Mouse (Mus musculus) forelimb bud, embryonic 11.5 days (tissue): ENCODE results near the gene Ascc1.

ENCODE experiments used
- DNase-seq: peaks from one replicate; pipeline ENCODE4 v3.0.0-alpha.2; 2012; ENCODE audit warnings: low read depth, low spot score

The Ascc1 gene

DNA sequence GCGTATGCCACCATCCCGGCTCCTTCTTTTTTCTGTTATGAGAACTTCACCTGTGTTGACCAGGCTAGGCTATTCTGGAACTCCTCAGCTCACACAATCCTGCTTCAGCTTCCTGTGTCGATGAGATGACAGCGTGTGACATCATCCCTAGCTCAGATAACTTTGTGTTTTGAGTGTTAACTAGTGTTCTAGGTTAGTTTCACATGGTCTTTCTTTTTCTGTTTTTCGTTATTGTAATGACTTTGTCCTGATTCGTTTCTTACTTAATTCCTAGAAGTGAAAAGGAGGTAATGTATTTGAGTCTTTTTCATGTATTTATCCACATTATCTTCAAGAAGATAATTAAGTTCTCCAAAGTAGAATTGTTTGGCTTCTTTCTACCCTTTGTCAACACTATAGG lies 13.6 kb downstream of the Ascc1 start:
- DNase-seq, result no peak

GRCm38 (mm10) chr10:60019299-60019698 lies 16.7 kb downstream of the Ascc1 start:
- DNase-seq, result no peak

DNA sequence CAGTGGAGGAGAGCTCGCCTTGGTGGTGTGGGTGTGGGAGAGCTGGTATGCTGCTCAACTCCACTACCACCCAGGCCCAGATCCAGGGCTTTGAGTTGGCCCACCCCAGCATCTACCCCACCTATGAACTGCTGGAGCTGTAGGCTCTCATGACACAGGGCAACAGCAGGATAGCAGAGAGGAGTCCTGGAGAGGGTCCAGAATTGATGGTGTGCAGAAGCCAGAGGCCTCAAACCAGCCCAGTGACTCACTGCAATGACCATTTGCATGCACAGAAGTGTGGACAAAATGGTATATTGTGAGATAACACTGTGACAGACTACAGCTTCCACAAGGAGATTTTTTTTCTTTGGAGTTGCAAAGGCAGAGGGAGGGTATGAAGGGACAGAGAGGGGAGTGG lies 21.1 kb downstream of the Ascc1 start:
- no peak for DNase-seq

- no peak for DNase-seq
Measured at GRCm38 (mm10) chr10:60026759-60027395, 24.3 kb downstream of the Ascc1 start.

DNA sequence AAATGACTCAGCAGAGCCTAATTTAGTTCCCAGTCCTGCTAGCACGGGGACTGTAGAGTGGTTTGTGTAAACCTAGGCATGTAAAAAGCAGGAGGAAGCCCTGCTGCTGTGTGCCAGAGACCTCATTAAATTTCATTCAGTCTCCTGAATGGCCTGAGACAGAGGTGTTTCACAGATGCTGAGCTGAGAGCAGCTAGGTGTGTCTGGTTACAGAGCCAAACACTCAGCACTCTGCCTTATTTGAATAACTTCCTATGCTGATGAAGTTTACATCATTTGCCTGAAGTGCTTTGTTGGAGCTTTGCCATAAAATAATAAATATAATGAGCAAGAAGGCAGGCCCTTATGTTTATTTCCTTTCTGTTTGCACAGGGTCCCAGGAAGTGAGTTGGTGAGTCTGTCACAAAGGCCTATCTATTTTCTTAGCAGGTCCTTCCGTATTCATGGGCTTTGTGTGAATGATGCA lies 25.0 kb downstream of the Ascc1 start:
- DNase-seq, result peak; percentile 63

- no peak for DNase-seq
Measured at GRCm38 (mm10) chr10:60028181-60028580, 25.6 kb downstream of the Ascc1 start.

DNA sequence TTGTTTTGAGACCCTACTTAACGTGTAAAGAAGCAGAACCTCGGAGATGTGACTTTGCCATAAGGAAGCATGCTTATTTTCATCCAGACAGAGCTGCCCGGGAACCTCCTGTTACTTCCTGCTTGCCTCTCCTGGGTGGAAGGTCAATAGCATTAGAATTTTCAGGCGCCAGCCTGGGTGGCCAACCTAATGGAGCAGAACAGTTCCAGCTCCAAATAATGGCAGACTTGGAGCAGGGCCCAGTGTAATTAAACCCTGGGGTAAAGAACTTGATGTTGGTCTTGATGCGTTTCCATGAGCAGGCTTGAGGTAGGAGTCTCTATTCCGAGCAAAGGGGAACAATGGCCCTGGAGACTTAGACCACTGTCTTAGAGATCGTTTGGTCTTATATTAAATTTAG lies 26.4 kb downstream of the Ascc1 start:
- DNase-seq, result no peak

DNA sequence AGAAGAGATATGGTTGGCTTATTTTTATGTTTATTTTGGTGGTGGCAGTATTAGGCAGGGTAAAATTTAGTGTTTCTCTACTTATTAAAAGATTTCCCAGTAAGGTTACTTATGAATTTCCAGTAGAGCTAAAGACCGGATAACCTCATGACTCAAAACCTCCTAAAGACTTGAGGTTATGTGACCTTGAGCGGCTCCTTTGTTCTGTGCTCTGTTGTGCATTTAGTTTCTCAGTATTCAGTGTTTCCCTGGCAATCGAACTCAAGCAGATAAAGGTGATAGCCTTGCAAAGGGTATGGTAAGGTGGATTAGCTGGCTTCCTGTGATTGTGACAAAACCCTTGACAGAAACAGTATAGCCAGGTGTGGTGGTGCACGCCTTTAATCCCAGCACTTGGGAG lies 26.8 kb downstream of the Ascc1 start:
- no peak for DNase-seq

- DNase-seq, result no peak
Measured at GRCm38 (mm10) chr10:60031562-60031961, 29.0 kb downstream of the Ascc1 start.

- DNase-seq, result no peak
Measured at GRCm38 (mm10) chr10:60031985-60032384, 29.4 kb downstream of the Ascc1 start.

GRCm38 (mm10) chr10:60032622-60033021 lies 30.0 kb downstream of the Ascc1 start:
- no peak for DNase-seq

DNA sequence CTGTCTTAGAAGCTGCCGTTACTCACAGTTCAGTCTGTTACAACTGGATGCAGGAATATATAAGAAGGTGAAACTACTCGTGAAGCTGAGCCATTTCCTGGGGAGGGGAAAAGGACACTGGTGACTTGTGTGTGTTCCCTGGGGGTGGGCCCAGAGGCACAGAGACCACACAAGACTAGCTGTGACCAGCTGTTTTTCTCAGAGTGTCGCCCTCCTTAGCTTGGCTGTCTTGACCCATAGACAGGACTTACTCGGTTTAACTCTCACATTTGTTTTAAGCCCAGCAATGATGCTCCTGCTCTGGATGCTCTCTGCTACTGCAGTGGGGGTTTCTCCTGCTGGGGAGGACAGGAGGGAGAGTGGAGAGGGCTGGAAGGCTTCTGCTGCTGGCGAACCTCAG lies 30.5 kb downstream of the Ascc1 start:
- DNase-seq, result no peak

- DNase-seq, result no peak
Measured at GRCm38 (mm10) chr10:60034621-60035020, 32.0 kb downstream of the Ascc1 start.

- no peak for DNase-seq
Measured at GRCm38 (mm10) chr10:60035744-60036143, 33.1 kb downstream of the Ascc1 start.

DNA sequence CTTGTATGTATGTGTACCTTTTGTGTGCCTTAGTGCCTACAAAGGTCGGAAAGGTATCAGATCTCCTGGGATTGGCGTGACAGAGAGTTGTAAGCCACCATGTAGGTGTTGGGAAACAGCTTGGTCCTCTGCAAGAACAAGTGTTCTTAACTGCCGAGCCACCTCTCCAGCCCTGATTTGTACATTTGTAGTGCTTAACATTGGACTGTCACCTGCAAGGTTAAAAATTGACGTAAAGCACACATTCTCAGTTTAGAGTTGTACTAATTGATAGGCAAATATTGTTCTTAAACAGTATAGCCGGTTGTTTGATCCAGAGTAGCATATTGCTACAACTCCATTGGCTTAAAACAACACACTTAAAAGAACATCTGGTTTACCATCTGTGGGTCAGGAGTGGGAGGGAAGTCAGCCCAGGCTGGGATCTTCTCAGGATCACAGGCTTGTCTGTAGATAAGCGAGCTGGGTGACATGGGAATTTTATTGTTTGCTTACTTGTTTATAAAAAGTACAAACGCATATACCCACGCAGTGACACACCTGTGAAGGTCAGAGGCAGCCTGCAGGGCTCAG lies 39.8 kb downstream of the Ascc1 start:
- DNase-seq, result no peak

DNA sequence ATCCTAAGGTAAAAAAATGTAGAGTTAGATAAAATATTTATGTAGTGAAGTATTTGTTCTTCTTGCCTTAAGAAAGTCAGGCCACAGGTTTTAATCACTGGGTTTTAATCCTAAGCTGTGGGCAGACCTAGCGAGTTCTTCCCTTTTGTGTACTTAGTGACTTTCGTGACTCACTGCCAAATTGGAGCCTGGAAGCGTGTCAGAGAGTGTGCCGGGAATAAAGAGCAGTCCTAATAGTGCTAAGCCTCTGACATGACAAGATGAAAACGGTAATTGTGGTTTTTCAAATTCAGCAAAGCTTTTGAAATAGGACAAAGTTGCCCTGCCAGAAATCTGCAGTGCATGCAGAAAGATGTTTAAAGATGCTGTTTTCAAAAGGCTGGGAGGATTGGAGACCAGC lies 44.1 kb downstream of the Ascc1 start:
- DNase-seq, result no peak

DNA sequence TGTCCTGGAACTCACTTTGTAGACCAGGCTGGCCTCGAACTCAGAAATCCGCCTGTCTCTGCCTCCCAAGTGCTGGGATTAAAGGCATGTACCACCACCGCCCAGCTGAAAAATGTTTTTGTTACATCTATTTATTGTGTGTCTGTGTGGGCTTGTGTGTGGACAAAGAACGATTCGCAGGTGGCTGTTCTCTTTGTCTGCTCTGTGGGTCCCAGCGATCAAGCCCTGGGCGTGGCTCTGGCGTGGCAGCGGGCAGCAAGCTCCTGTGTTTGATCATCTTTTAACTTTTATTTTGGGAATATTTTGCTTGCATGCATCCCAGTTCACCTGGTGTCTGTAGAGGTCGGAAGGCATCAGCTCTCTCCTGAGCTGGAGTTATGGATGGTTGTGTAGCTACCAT lies 48.0 kb downstream of the Ascc1 start:
- DNase-seq, result no peak

- DNase-seq, result no peak
Measured at GRCm38 (mm10) chr10:60053073-60053472, 50.5 kb downstream of the Ascc1 start.

GRCm38 (mm10) chr10:60062173-60062572 lies 59.6 kb downstream of the Ascc1 start:
- DNase-seq, result no peak

DNA sequence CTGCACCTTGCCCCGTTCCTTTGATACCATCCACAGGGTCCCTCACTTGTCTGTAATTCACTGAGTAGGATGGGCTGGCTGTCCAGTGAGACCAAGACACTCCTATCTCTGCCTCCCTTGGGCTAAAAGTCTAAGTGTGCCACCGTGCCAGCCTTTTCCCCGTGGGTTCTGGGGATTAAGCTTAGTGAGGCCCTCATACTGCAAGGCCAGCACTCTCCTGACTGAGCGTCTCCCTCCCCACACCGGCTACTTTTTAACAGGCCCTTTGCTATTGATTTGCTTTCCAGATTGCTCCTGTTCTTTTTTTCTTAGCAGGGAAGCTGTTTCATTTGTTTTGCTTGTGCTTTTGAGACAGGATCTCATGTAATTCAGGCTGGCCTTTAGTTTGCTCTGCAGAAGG lies 60.3 kb downstream of the Ascc1 start:
- DNase-seq, result no peak

DNA sequence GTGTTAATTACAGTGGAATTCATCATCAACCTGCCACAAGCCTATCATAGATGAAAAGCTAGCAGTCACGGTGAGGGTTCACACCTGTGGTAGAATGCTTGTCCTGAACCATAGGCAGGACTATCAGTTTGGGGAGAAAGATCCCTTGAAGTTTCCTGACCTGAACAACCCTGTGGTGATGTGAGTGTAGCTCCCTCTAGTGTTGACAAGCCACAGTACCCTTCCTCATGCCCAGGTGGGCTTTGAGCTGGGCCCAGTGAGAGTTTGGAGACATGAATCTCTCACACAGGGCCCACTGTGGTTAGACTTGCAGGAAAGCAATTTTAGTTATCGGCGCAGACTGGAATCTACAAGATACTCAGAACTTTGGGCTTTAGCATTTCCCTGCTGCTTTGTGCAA lies 63.9 kb downstream of the Ascc1 start:
- peak; percentile 50 for DNase-seq

DNA sequence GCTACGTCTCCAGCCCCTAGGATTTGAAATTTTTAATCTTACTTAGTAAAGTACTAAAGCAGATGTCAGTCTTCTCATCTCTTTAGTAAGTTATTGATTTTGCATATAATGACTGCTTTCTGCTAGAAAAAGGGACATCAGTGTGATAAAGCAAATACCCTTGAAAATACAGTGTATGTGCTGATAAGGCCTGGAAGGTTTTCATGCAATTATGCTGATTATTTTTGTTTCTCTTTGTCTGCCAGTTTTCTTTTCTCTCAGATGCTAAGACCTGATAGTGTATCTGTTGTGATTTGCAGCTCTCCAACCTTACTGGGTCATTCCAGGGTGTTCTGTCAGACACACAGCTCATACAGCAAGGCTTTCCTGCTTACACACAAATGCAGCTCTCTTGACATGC lies 72.6 kb downstream of the Ascc1 start:
- no peak for DNase-seq

- DNase-seq, result no peak
Measured at GRCm38 (mm10) chr10:60077226-60077625, 74.6 kb downstream of the Ascc1 start.
